Comparison of ENCODE assay signal across 27 mouse cellular contexts in genomic region chr19:12805730-12806129, GRCm38 (mm10). TPM values are rescaled to one million over a fixed set of nuclear protein-coding genes. Genes with fewer than 3 reads are reported as not detected.
A peak's percentile ranks its signal among the peaks of the same experiment; 100 is the strongest.
DNase-seq lines count a peak whose midpoint lies in the region; ATAC-seq and TF ChIP-seq lines count a peak whose summit lies in the region.
"Had no signal": no experiment of that assay in that cellular context is flagged by ENCODE, and none has a peak within 500 bp of the region (broad histone marks: within the 10 kb centered on the region; RNA-seq: fewer than 3 reads in every experiment).

No protein-coding gene starts in this region.

- TF ChIP-seq CTCF in liver, postnatal 0 days (IDR thresholded peaks at IDR 0.05; ENCODE audit: low read depth), result no peak
- no peak for TF ChIP-seq CTCF in C2C12 (IDR thresholded peaks at IDR 0.05; ENCODE audit: control insufficient read depth, insufficient read depth, insufficient read length)
- TF ChIP-seq CTCF in intestine, postnatal 0 days (IDR thresholded peaks at IDR 0.05; ENCODE audit: low read depth), result no peak

- no peak overlapping the region for H3K9ac ChIP-seq in liver, postnatal 0 days (replicated peaks)
- no peak overlapping the region for H3K9ac ChIP-seq in liver, embryonic 11.5 days (ENCODE audit: low read depth, low read length)
- H3K9ac ChIP-seq in intestine, postnatal 0 days (ENCODE audit: low read depth, low read length), result no peak overlapping the region
- H3K9ac ChIP-seq: liver, embryonic 12.5 days; lung, embryonic 15.5 days; neural tube, embryonic 12.5 days had no signal

- no peaks in the 10 kb centered on the region for H3K27me3 ChIP-seq in liver, postnatal 0 days (ENCODE audit: insufficient read depth, low read length)
- H3K27me3 ChIP-seq in liver, embryonic 11.5 days (replicated peaks; ENCODE audit: control insufficient read depth, insufficient read depth, low read length), result no peaks in the 10 kb centered on the region
- H3K27me3 ChIP-seq in C2C12 (ENCODE audit: control insufficient read depth, insufficient read depth, insufficient read length) (no peaks in the 10 kb centered on the region), myocyte (ENCODE audit: control insufficient read depth, insufficient read depth, insufficient read length) (no peaks in the 10 kb centered on the region)
- no peaks in the 10 kb centered on the region for H3K27me3 ChIP-seq in intestine, postnatal 0 days (replicated peaks; ENCODE audit: control insufficient read depth, insufficient read depth, low read length)
- H3K27me3 ChIP-seq: liver, embryonic 12.5 days; lung, embryonic 15.5 days; neural tube, embryonic 12.5 days had no signal

- no peak overlapping the region for H3ac ChIP-seq in C2C12 (ENCODE audit: control insufficient read depth, insufficient read length, low read depth)
- no peak overlapping the region for H3ac ChIP-seq in myocyte (ENCODE audit: control insufficient read depth, insufficient read length)

- 75% methylated on average over 3 of the region's 3 CpGs for WGBS in liver, postnatal 0 days (ENCODE audit: insufficient replicate concordance)
- WGBS in liver, embryonic 11.5 days, result 67% methylated on average over 3 of the region's 3 CpGs
- 79% methylated on average over 3 of the region's 3 CpGs for WGBS in intestine, postnatal 0 days

- H3K4me1 ChIP-seq in liver, postnatal 0 days (ENCODE audit: insufficient read depth), result no peaks in the 10 kb centered on the region
- no peaks in the 10 kb centered on the region for H3K4me1 ChIP-seq in liver, embryonic 11.5 days (replicated peaks; ENCODE audit: control insufficient read depth, insufficient read depth, low read length)
- H3K4me1 ChIP-seq in intestine, postnatal 0 days (replicated peaks; ENCODE audit: control insufficient read depth, insufficient read depth, low read length), result no peaks in the 10 kb centered on the region
- H3K4me1 ChIP-seq: liver, embryonic 12.5 days; lung, embryonic 15.5 days; neural tube, embryonic 12.5 days had no signal

- no peaks in the 10 kb centered on the region for H3K79me2 ChIP-seq in C2C12 (ENCODE audit: control insufficient read depth, insufficient read depth)
- H3K79me2 ChIP-seq in myocyte (ENCODE audit: control insufficient read depth, insufficient read depth), result no peaks in the 10 kb centered on the region

- TF ChIP-seq EP300 in liver, postnatal 0 days (IDR thresholded peaks at IDR 0.05; ENCODE audit: low read depth), result no peak

- peak; percentile 84 for ATAC-seq in liver, postnatal 0 days
- no peak for ATAC-seq in liver, embryonic 11.5 days (replicated peaks; ENCODE audit: low FRiP score)
- ATAC-seq in granulocyte monocyte progenitor cell, adult 5-6 weeks (replicated peaks; ENCODE audit: poor library complexity, severe bottlenecking), result peak; percentile 61
- no peak for ATAC-seq in intestine, postnatal 0 days
- ATAC-seq: forebrain, embryonic 14.5 days; liver, embryonic 12.5 days had no signal

- TF ChIP-seq POLR2A in myocyte (IDR thresholded peaks at IDR 0.05; ENCODE audit: insufficient read length, low read depth), result no peak

- no peaks in the 10 kb centered on the region for H3K36me3 ChIP-seq in liver, postnatal 0 days (replicated peaks; ENCODE audit: insufficient read depth, low read length)
- no peaks in the 10 kb centered on the region for H3K36me3 ChIP-seq in liver, embryonic 11.5 days (ENCODE audit: control insufficient read depth, insufficient read depth, low read length)
- H3K36me3 ChIP-seq in C2C12 (ENCODE audit: control insufficient read depth, insufficient read depth) (no peaks in the 10 kb centered on the region), myocyte (ENCODE audit: control insufficient read depth, insufficient read depth) (no peaks in the 10 kb centered on the region)
- no peaks in the 10 kb centered on the region for H3K36me3 ChIP-seq in intestine, postnatal 0 days (ENCODE audit: control insufficient read depth, insufficient read depth)
- H3K36me3 ChIP-seq: liver, embryonic 12.5 days; lung, embryonic 15.5 days; neural tube, embryonic 12.5 days had no signal

- peak; percentile 20 for DNase-seq in liver, postnatal 0 days
- no peak for DNase-seq in liver, embryonic 11.5 days (ENCODE audit: low spot score)
- no peak for DNase-seq in embryo, embryonic 9.5 days (ENCODE audit: extremely low spot score)
- DNase-seq: cerebellum, adult 9-10 months; gastrocnemius, postnatal 10 days; heart, postnatal 10 days; kidney, adult 8-10 months; kidney, postnatal 14 days; left cerebral cortex, postnatal 4 days had no signal

- no peak overlapping the region for H3K4me2 ChIP-seq in liver, postnatal 0 days (ENCODE audit: low read depth, low read length)
- no peak overlapping the region for H3K4me2 ChIP-seq in liver, embryonic 11.5 days
- no peak overlapping the region for H3K4me2 ChIP-seq in myocyte (ENCODE audit: low read depth)
- H3K4me2 ChIP-seq in intestine, postnatal 0 days (replicated peaks; ENCODE audit: low read depth), result no peak overlapping the region
- H3K4me2 ChIP-seq: heart, embryonic 11.5 days; liver, embryonic 12.5 days; lung, embryonic 15.5 days; neural tube, embryonic 12.5 days had no signal

- no peaks in the 10 kb centered on the region for H3K9me3 ChIP-seq in liver, postnatal 0 days (ENCODE audit: low read length)
- H3K9me3 ChIP-seq in liver, embryonic 11.5 days (ENCODE audit: control insufficient read depth, low read length), result no peaks in the 10 kb centered on the region
- H3K9me3 ChIP-seq in intestine, postnatal 0 days (ENCODE audit: control insufficient read depth), result no peaks in the 10 kb centered on the region
- H3K9me3 ChIP-seq: liver, embryonic 12.5 days; lung, embryonic 15.5 days; neural tube, embryonic 12.5 days had no signal

- H3K27ac ChIP-seq in liver, postnatal 0 days (ENCODE audit: low read depth), result peak overlapping the region; percentile 51
- H3K27ac ChIP-seq in liver, embryonic 11.5 days (ENCODE audit: low read depth, low read length), result no peak overlapping the region
- no peak overlapping the region for H3K27ac ChIP-seq in intestine, postnatal 0 days (ENCODE audit: low read depth, low read length)
- H3K27ac ChIP-seq: left cerebral cortex, adult 2 months; liver, embryonic 12.5 days; lung, embryonic 15.5 days; neural tube, embryonic 12.5 days had no signal

- no peak overlapping the region for H3K4me3 ChIP-seq in liver, postnatal 0 days (ENCODE audit: low read depth, low read length)
- H3K4me3 ChIP-seq in liver, embryonic 11.5 days (ENCODE audit: low read depth, low read length), result no peak overlapping the region
- H3K4me3 ChIP-seq in C2C12 (ENCODE audit: insufficient read depth, poor library complexity, severe bottlenecking) (no peak overlapping the region), myocyte (no peak overlapping the region)
- H3K4me3 ChIP-seq in intestine, postnatal 0 days (ENCODE audit: low read depth, low read length), result no peak overlapping the region
- H3K4me3 ChIP-seq: erythroblast, embryonic 14.5 days; left cerebral cortex, adult 2 months; liver, embryonic 12.5 days; lung, embryonic 15.5 days; neural tube, embryonic 12.5 days had no signal

- no peaks in the 10 kb centered on the region for H3K79me3 ChIP-seq in C2C12 (ENCODE audit: low read depth)

RNA-seq across cellular contexts. Expression of gene Lpxn, which starts 9.7 kb away (rescaled TPM):
- polyA plus RNA-seq in liver, postnatal 0 days (2015; fragmentation: Nextera tagmentation; extraction: Ambion mirVana), result 3.1 and 4.1 TPM in 2 replicates
- polyA plus RNA-seq in liver, embryonic 11.5 days (2014; fragmentation: Nextera tagmentation; extraction: Ambion mirVana), result 1.5 and 2.1 TPM in 2 replicates
- polyA plus RNA-seq in C2C12 (2012; fragmentation: generic; extraction: Trizol) (0.11 TPM), myocyte (2012; fragmentation: generic; extraction: Trizol) (0.18 TPM)
- total RNA-seq in granulocyte monocyte progenitor cell, adult 5-6 weeks (2014; fragmentation: Nextera tagmentation), result 7.8 and 9.9 TPM in 2 replicates
- 6.4 and 10.6 TPM in 2 replicates for total RNA-seq in granulocyte monocyte progenitor cell, adult 5-6 weeks (2017)
- polyA plus RNA-seq in intestine, postnatal 0 days (2015; fragmentation: Nextera tagmentation; extraction: Ambion mirVana), result 1.7 and 1.9 TPM in 2 replicates

RNA-seq across cellular contexts. Expression of gene Zfp91, which starts 9.8 kb away (rescaled TPM):
- polyA plus RNA-seq in liver, postnatal 0 days (2015; fragmentation: Nextera tagmentation; extraction: Ambion mirVana), result 6.7 and 7.0 TPM in 2 replicates
- 7.0 and 7.4 TPM in 2 replicates for polyA plus RNA-seq in liver, embryonic 11.5 days (2014; fragmentation: Nextera tagmentation; extraction: Ambion mirVana)
- polyA plus RNA-seq in C2C12 (2012; fragmentation: generic; extraction: Trizol), result 25.0 TPM
- 58.7 and 61.6 TPM in 2 replicates for total RNA-seq in granulocyte monocyte progenitor cell, adult 5-6 weeks (2014; fragmentation: Nextera tagmentation)
- total RNA-seq in granulocyte monocyte progenitor cell, adult 5-6 weeks (2017), result 89.3 and 100 TPM in 2 replicates
- polyA plus RNA-seq in myocyte (2012; fragmentation: generic; extraction: Trizol), result 28.9 TPM
- 13.6 and 15.1 TPM in 2 replicates for polyA plus RNA-seq in intestine, postnatal 0 days (2015; fragmentation: Nextera tagmentation; extraction: Ambion mirVana)

RNA-seq across cellular contexts. Expression of gene Cntf, which starts 40.3 kb away (rescaled TPM):
- polyA plus RNA-seq in liver, postnatal 0 days (2015; fragmentation: Nextera tagmentation; extraction: Ambion mirVana), result 0.23 and 0.52 TPM in 2 replicates
- polyA plus RNA-seq in liver, embryonic 11.5 days (2014; fragmentation: Nextera tagmentation; extraction: Ambion mirVana), result 0.27 and 0.78 TPM in 2 replicates
- 1.4 TPM for polyA plus RNA-seq in C2C12 (2012; fragmentation: generic; extraction: Trizol)
- 8.0 TPM in 1 of 2 replicates, not detected in the other for total RNA-seq in granulocyte monocyte progenitor cell, adult 5-6 weeks (2014; fragmentation: Nextera tagmentation)
- 1.2 and 1.4 TPM in 2 replicates for total RNA-seq in granulocyte monocyte progenitor cell, adult 5-6 weeks (2017)
- polyA plus RNA-seq in myocyte (2012; fragmentation: generic; extraction: Trizol), result 1.0 TPM
- 0.93 and 1.1 TPM in 2 replicates for polyA plus RNA-seq in intestine, postnatal 0 days (2015; fragmentation: Nextera tagmentation; extraction: Ambion mirVana)
- polyA plus RNA-seq: small intestine, adult 2 months had no signal

RNA-seq across cellular contexts. Expression of gene Gm5244, which starts 40.8 kb away (rescaled TPM):
- not detected in 2 replicates for polyA plus RNA-seq in liver, postnatal 0 days (2015; fragmentation: Nextera tagmentation; extraction: Ambion mirVana)
- polyA plus RNA-seq in liver, embryonic 11.5 days (2014; fragmentation: Nextera tagmentation; extraction: Ambion mirVana), result not detected in 2 replicates
- polyA plus RNA-seq in C2C12 (2012; fragmentation: generic; extraction: Trizol), result not detected
- not detected in 2 replicates for total RNA-seq in granulocyte monocyte progenitor cell, adult 5-6 weeks (2014; fragmentation: Nextera tagmentation)
- total RNA-seq in granulocyte monocyte progenitor cell, adult 5-6 weeks (2017), result not detected in 2 replicates
- polyA plus RNA-seq in myocyte (2012; fragmentation: generic; extraction: Trizol), result not detected
- polyA plus RNA-seq in intestine, postnatal 0 days (2015; fragmentation: Nextera tagmentation; extraction: Ambion mirVana), result not detected in 2 replicates
- total RNA-seq: adrenal gland, postnatal 4 days; common myeloid progenitor, adult 5-6 weeks; gastrocnemius, postnatal 10 days; heart, postnatal 10 days; layer of hippocampus, adult 8-10 months; left cerebral cortex, adult 2 months; left cerebral cortex, postnatal 4 days; midbrain, postnatal 0 days had no signal
- polyA plus RNA-seq: embryonic facial prominence, embryonic 11.5 days; erythroblast, embryonic 14.5 days; forebrain, embryonic 14.5 days; heart, embryonic 11.5 days; hindbrain, embryonic 11.5 days; liver, embryonic 12.5 days; lung, embryonic 15.5 days; midbrain, postnatal 0 days; neural tube, embryonic 12.5 days; small intestine, adult 2 months had no signal

RNA-seq across cellular contexts. Expression of gene Olfr1444, which starts 51.4 kb away (rescaled TPM):
- polyA plus RNA-seq in liver, postnatal 0 days (2015; fragmentation: Nextera tagmentation; extraction: Ambion mirVana), result not detected in 2 replicates
- not detected in 2 replicates for polyA plus RNA-seq in liver, embryonic 11.5 days (2014; fragmentation: Nextera tagmentation; extraction: Ambion mirVana)
- polyA plus RNA-seq in C2C12 (2012; fragmentation: generic; extraction: Trizol) (not detected), myocyte (2012; fragmentation: generic; extraction: Trizol) (not detected)
- not detected in 2 replicates for total RNA-seq in granulocyte monocyte progenitor cell, adult 5-6 weeks (2014; fragmentation: Nextera tagmentation)
- total RNA-seq in granulocyte monocyte progenitor cell, adult 5-6 weeks (2017), result not detected in 2 replicates
- not detected in 2 replicates for polyA plus RNA-seq in intestine, postnatal 0 days (2015; fragmentation: Nextera tagmentation; extraction: Ambion mirVana)
- total RNA-seq: adrenal gland, postnatal 4 days; common myeloid progenitor, adult 5-6 weeks; gastrocnemius, postnatal 10 days; heart, postnatal 10 days; layer of hippocampus, adult 8-10 months; left cerebral cortex, adult 2 months; left cerebral cortex, postnatal 4 days; midbrain, postnatal 0 days had no signal
- polyA plus RNA-seq: embryonic facial prominence, embryonic 11.5 days; erythroblast, embryonic 14.5 days; forebrain, embryonic 14.5 days; heart, embryonic 11.5 days; hindbrain, embryonic 11.5 days; liver, embryonic 12.5 days; lung, embryonic 15.5 days; midbrain, postnatal 0 days; neural tube, embryonic 12.5 days; small intestine, adult 2 months had no signal

Comparison
In these comparisons a context has a peak if more than half of its experiments do, and no peak if none do; other contexts are left out.
1. ATAC-seq: peak in liver, postnatal 0 days (single experiment) and granulocyte monocyte progenitor cell, adult 5-6 weeks (single experiment); none in liver, embryonic 11.5 days (single experiment) and intestine, postnatal 0 days (single experiment).